Mouse (Mus musculus) heart, adult 2 months (tissue): ENCODE data around the gene Ubl4a. TPM values are rescaled to one million over a fixed set of nuclear protein-coding genes. Genes with fewer than 3 reads are reported as not detected.
A peak's percentile ranks its signal among the peaks of the same experiment; 100 is the strongest.
"Not testable (repeated sequence)": the region's sequence is repeated elsewhere in the genome, so short reads cannot be mapped to it uniquely, and the experiment has no call there.

Source experiments
- DNase-seq, 2 experiments: peaks; one replicate each; pipeline ENCODE4 v3.0.0; 2021
- H3K27ac ChIP-seq: fragments of 200-600 bp; 2 replicates; pipeline ENCODE4 v1.8.1; 2022
- H3K27me3 ChIP-seq: fragments of 200-500 bp; 2 replicates; pipeline ENCODE4 v1.6.1; 2012; ENCODE audit warnings: mild to moderate bottlenecking, low read length, inconsistent platforms, mixed read lengths; ENCODE audit not compliant: control insufficient read depth, insufficient read depth
- H3K36me3 ChIP-seq: fragments of 200-500 bp; 2 replicates; pipeline ENCODE4 v1.6.1; 2012; ENCODE audit warnings: low read length, inconsistent platforms; ENCODE audit not compliant: control insufficient read depth, insufficient read depth
- H3K4me1 ChIP-seq: fragments of 200-500 bp; 2 replicates; pipeline ENCODE4 v1.6.1; 2011; ENCODE audit warnings: low read length; ENCODE audit not compliant: control insufficient read depth, insufficient read depth
- H3K4me3 ChIP-seq: fragments of 200-600 bp; 2 replicates; pipeline ENCODE4 v1.8.1; 2022
- H3K79me2 ChIP-seq: fragments of 200-500 bp; replicated peaks from 2 replicates; pipeline ENCODE4 v1.6.1; 2012; ENCODE audit warnings: mild to moderate bottlenecking, inconsistent platforms, low read length, moderate library complexity, mixed read lengths; ENCODE audit not compliant: control insufficient read depth, insufficient read depth
- H3K9ac ChIP-seq: fragments of 200-500 bp; 2 replicates; pipeline ENCODE4 v1.6.1; 2012; ENCODE audit warnings: low read depth, mild to moderate bottlenecking, control low read depth, inconsistent platforms, low read length, mixed read lengths
- CTCF ChIP-seq: fragments of 200-600 bp; IDR thresholded peaks from 2 replicates; pipeline ENCODE4 v1.8.1; 2022; ENCODE audit warnings: antibody characterized with exemption, mild to moderate bottlenecking, moderate library complexity
- EP300 ChIP-seq: fragments of 200-500 bp; IDR thresholded peaks from 2 replicates; pipeline ENCODE4 v1.6.1; 2011; ENCODE audit warnings: low read depth, low read length, control low read depth; ENCODE audit not compliant: insufficient read depth
- POLR2A ChIP-seq: fragments of 200-500 bp; IDR thresholded peaks from 2 replicates; pipeline ENCODE4 v1.6.1; 2011; ENCODE audit warnings: mild to moderate bottlenecking, low read depth, low read length, control low read depth; ENCODE audit not compliant: insufficient read depth
- WGBS: fragments of 180-500 bp; shearing (Covaris S2); methylation state at CpG from one replicate; pipeline ENCODE4 v1.1.7; 2018; 5-methylcytosine and 5-hydroxymethylcytosine counted together
- intact Hi-C: fragments of 180-260 bp; cut with DNase I; formaldehyde crosslinking; loops from one replicate; pipeline ENCODE4 v1.15.1; 2025
- polyA plus RNA-seq: library from polyadenylated mRNA; depleted of rRNA; stranded (reverse); fragments of >200 nt; gene quantifications from 2 replicates; pipeline ENCODE4 v1.2.3, GENCODE M21; 2012
- total RNA-seq, 2 experiments: library from RNA; stranded (reverse); gene quantifications; 2 replicates each; pipeline ENCODE4 v1.2.3; 2021

Gene Ubl4a
- total and polyA plus RNA-seq, 3 experiments = 58.1 to 79.2 (median 68.5) TPM

GRCm38 (mm10) chrX:74388153-74388552 is 15.1 kb upstream of the Ubl4a start:
- no peaks in the 10 kb centered on the region for H3K79me2 ChIP-seq
- TF ChIP-seq POLR2A = no peak
- no peak for TF ChIP-seq CTCF
- TF ChIP-seq EP300 = no peak
- no peaks in the 10 kb centered on the region for H3K36me3 ChIP-seq
- no peak overlapping the region for H3K9ac ChIP-seq
- H3K27ac ChIP-seq = no peak overlapping the region
- intact Hi-C loops = no loop called here
- no peak overlapping the region for H3K4me3 ChIP-seq
- DNase-seq = no peak
- H3K27me3 ChIP-seq = no peaks in the 10 kb centered on the region
- H3K4me1 ChIP-seq = no peaks in the 10 kb centered on the region

GRCm38 (mm10) chrX:74384451-74384850 is 11.4 kb upstream of the Ubl4a start:
- no peak overlapping the region for H3K27ac ChIP-seq
- H3K36me3 ChIP-seq = no peaks in the 10 kb centered on the region
- intact Hi-C loops = no loop called here
- H3K79me2 ChIP-seq = no peaks in the 10 kb centered on the region
- DNase-seq = no peak
- no peak overlapping the region for H3K4me3 ChIP-seq
- TF ChIP-seq CTCF (no peak), EP300 (no peak), POLR2A (no peak)
- 79% methylated on average over 2 of the region's 2 CpGs for WGBS
- no peaks in the 10 kb centered on the region for H3K27me3 ChIP-seq
- no peak overlapping the region for H3K9ac ChIP-seq
- no peaks in the 10 kb centered on the region for H3K4me1 ChIP-seq

- TF ChIP-seq POLR2A = peak; percentile 15; the same call in 1 of the 2 replicates
- TF ChIP-seq CTCF = peak; percentile 35
- TF ChIP-seq EP300 = no peak
- no peaks in the 10 kb centered on the region for H3K79me2 ChIP-seq
- peak overlapping the region; percentile 83 for H3K27ac ChIP-seq
- peak overlapping the region; percentile 68 for H3K4me3 ChIP-seq
- peak; percentile 84 to 86 for DNase-seq
- H3K27me3 ChIP-seq = no peaks in the 10 kb centered on the region
- 14% methylated on average over 49 of the region's 49 CpGs for WGBS
- peak overlapping the region; percentile 85 for H3K9ac ChIP-seq
- intact Hi-C loops = loop anchor here (5.0 kb wide), 2 partner anchors 56 to 121 kb away; partner anchors contain the start of genes Fam50a and Flna
- H3K4me1 ChIP-seq = peaks cover 3% of the 10 kb centered on the region
- peaks cover 4% of the 10 kb centered on the region; the same call in 1 of the 2 replicates for H3K36me3 ChIP-seq
These were observed 4.7 kb downstream of the Ubl4a start for GRCm38 (mm10) chrX:74368209-74368909.

GRCm38 (mm10) chrX:74367512-74367911 is 5.5 kb downstream of the Ubl4a start:
- H3K4me3 ChIP-seq = peak overlapping the region; percentile 68
- peak overlapping the region; percentile 83 for H3K27ac ChIP-seq
- H3K36me3 ChIP-seq = peaks cover 4% of the 10 kb centered on the region; the same call in 1 of the 2 replicates
- no peaks in the 10 kb centered on the region for H3K79me2 ChIP-seq
- intact Hi-C loops = loop anchor here (5.0 kb wide), 2 partner anchors 55 to 120 kb away; partner anchors contain the start of genes Fam50a and Flna
- no peaks in the 10 kb centered on the region for H3K27me3 ChIP-seq
- 46% methylated on average over 10 of the region's 10 CpGs for WGBS
- peak overlapping the region; percentile 85 for H3K9ac ChIP-seq
- TF ChIP-seq POLR2A (no peak), EP300 (no peak), CTCF (no peak)
- peaks cover 3% of the 10 kb centered on the region for H3K4me1 ChIP-seq
- DNase-seq = no peak

- intact Hi-C loops = no loop called here
- no peak for TF ChIP-seq POLR2A
- Histone ChIP-seq H3K79me2 (no peaks in the 10 kb centered on the region), H3K27me3 (no peaks in the 10 kb centered on the region), H3K36me3 (no peaks in the 10 kb centered on the region), H3K4me1 (no peaks in the 10 kb centered on the region), H3K27ac (no peak overlapping the region), H3K4me3 (no peak overlapping the region), H3K9ac (no peak overlapping the region)
- WGBS = 45% methylated on average over 11 of the region's 11 CpGs
- DNase-seq = no peak
These were observed 13.8 kb downstream of the Ubl4a start for GRCm38 (mm10) chrX:74359171-74359570.

GRCm38 (mm10) chrX:74357069-74357468 is 15.9 kb downstream of the Ubl4a start:
- H3K27me3 ChIP-seq, DNase-seq, H3K79me2 ChIP-seq, H3K4me3 ChIP-seq, H3K27ac ChIP-seq, H3K36me3 ChIP-seq, H3K9ac ChIP-seq, H3K4me1 ChIP-seq, intact Hi-C loops: not testable (repeated sequence)
- 84% methylated on average over 3 of the region's 3 CpGs for WGBS
